Mouse (Mus musculus): ENCODE results near the gene Lsm7.

- TF ChIP-seq CTCF (IDR thresholded peaks at IDR 0.05; ENCODE audit: borderline replicate concordance, control insufficient read depth, extremely low read depth, insufficient read depth, low read length, poor library complexity): 0 out of 2 replicates have a peak, but pooled peaks have one; percentile 44
- peak; percentile 78; the same call in 1 of the 2 replicates for TF ChIP-seq POLR2A (IDR thresholded peaks at IDR 0.05; ENCODE audit: control insufficient read depth, extremely low read depth, insufficient read depth, low read length, poor library complexity)
Observed at GRCm38 (mm10) chr10:80826151-80827062, 28.6 kb downstream of the Lsm7 start, which contains the start of gene Oaz1.
